Mouse (Mus musculus) G1E (cell line): ENCODE measurements around the gene Speg. TPM values are rescaled to one million over a fixed set of nuclear protein-coding genes. Genes with fewer than 3 reads are reported as not detected.
A peak's percentile ranks its signal among the peaks of the same experiment; 100 is the strongest.

Experiments used
- ATAC-seq: 2 replicates; pipeline ENCODE4 v1.8.0; 2016; ENCODE audit warnings: mild to moderate bottlenecking; ENCODE audit not compliant: insufficient number of reproducible peaks, poor library complexity, low FRiP score, severe bottlenecking; ENCODE audit errors: extremely low read depth
- DNase-seq: peaks from one replicate; pipeline ENCODE4 v3.0.0; 2012; ENCODE audit warnings: low spot score
- H3K27me3 ChIP-seq: 2 replicates; pipeline ENCODE4 v1.6.1; 2012; ENCODE audit warnings: mild to moderate bottlenecking, low read length, inconsistent platforms; ENCODE audit not compliant: insufficient read depth
- H3K36me3 ChIP-seq: replicated peaks from 2 replicates; pipeline ENCODE3; 2012; ENCODE audit warnings: mild to moderate bottlenecking, inconsistent platforms
- H3K4me1 ChIP-seq: 2 replicates; pipeline ENCODE4 v1.6.1; 2012; ENCODE audit warnings: low read depth, low read length, inconsistent platforms, mixed read lengths; ENCODE audit not compliant: insufficient read depth
- H3K4me3 ChIP-seq: 2 replicates; pipeline ENCODE4 v1.5.1; 2012; ENCODE audit warnings: low read depth, mild to moderate bottlenecking, inconsistent platforms, low read length, moderate library complexity, mixed read lengths
- H3K9me3 ChIP-seq: replicated peaks from 2 replicates; pipeline ENCODE4 v1.6.1; 2012; ENCODE audit warnings: inconsistent platforms
- CTCF ChIP-seq: IDR thresholded peaks from 2 replicates; pipeline ENCODE4 v1.5.1; 2012; ENCODE audit warnings: low read depth, low read length, inconsistent platforms, mixed read lengths
- GATA1 ChIP-seq: IDR thresholded peaks from 2 replicates; pipeline ENCODE4 v1.6.1; 2012; ENCODE audit warnings: borderline replicate concordance, low read length, inconsistent platforms, mixed read lengths
- GATA2 ChIP-seq: IDR thresholded peaks from 2 replicates; pipeline ENCODE4 v1.6.1; 2012; ENCODE audit warnings: low read depth, low read length, inconsistent platforms, borderline replicate concordance
- POLR2AphosphoS5 ChIP-seq: IDR thresholded peaks from 2 replicates; pipeline ENCODE4 v1.6.1; 2012; ENCODE audit warnings: low read depth, low read length, inconsistent platforms; ENCODE audit not compliant: insufficient replicate concordance
- TAL1 ChIP-seq: conservative IDR thresholded peaks from 2 replicates; pipeline ENCODE4 v1.6.1; 2012; ENCODE audit warnings: low read depth, low read length, inconsistent platforms, mixed read lengths
- polyA plus RNA-seq: library from polyadenylated mRNA; stranded (reverse); fragments of >175 nt; gene quantifications from 2 replicates; pipeline ENCODE4 v1.2.3, GENCODE M21; 2012
- total RNA-seq, 2 experiments: library from RNA; stranded (forward) in 1 of 2; stranded (reverse) in 1 of 2; fragments of 200-1000 nt in 1 of 2; fragments of >200 nt in 1 of 2; fragmentation: Nextera tagmentation in 1 of 2; gene quantifications; 2 replicates each; pipeline ENCODE4 v1.2.3; 2014 to 2017

Speg gene
- total and polyA plus RNA-seq, 3 experiments, result 1.9 to 10.3 (median 1.9) TPM

- H3K4me1 ChIP-seq, result peaks cover 99% of the 10 kb centered on the region
- peaks cover 36% of the 10 kb centered on the region for H3K27me3 ChIP-seq
- TF ChIP-seq TAL1 (no peak), CTCF (no peak), GATA2 (no peak), GATA1 (no peak), POLR2AphosphoS5 (no peak)
- peak overlapping the region; percentile 69; the same call in 1 of the 2 replicates for H3K4me3 ChIP-seq
- ATAC-seq (no peak), DNase-seq (no peak)
- no peaks in the 10 kb centered on the region for H3K9me3 ChIP-seq
- peaks cover 13% of the 10 kb centered on the region for H3K36me3 ChIP-seq
These were observed 72.9 kb downstream of the Speg start for GRCm38 (mm10) chr1:75448052-75448431.

GRCm38 (mm10) chr1:75448937-75449336 lies 73.8 kb downstream of the Speg start:
- H3K4me1 ChIP-seq, result peaks cover 99% of the 10 kb centered on the region
- ATAC-seq, result no peak
- H3K27me3 ChIP-seq, result peaks cover 45% of the 10 kb centered on the region
- no peaks in the 10 kb centered on the region for H3K9me3 ChIP-seq
- H3K36me3 ChIP-seq, result peaks cover 5% of the 10 kb centered on the region
- no peak for DNase-seq
- TF ChIP-seq POLR2AphosphoS5 (no peak), GATA2 (no peak), CTCF (no peak), GATA1 (no peak), TAL1 (no peak)
- peak overlapping the region; percentile 71 for H3K4me3 ChIP-seq

GRCm38 (mm10) chr1:75449377-75450135 lies 74.5 kb downstream of the Speg start:
- Histone ChIP-seq H3K4me1 (peaks cover 99% of the 10 kb centered on the region), H3K36me3 (peaks cover under 1% of the 10 kb centered on the region), H3K4me3 (peak overlapping the region; percentile 71), H3K9me3 (no peaks in the 10 kb centered on the region), H3K27me3 (peaks cover 50% of the 10 kb centered on the region)
- ATAC-seq (no peak), DNase-seq (no peak)
- TF ChIP-seq GATA2 (no peak), TAL1 (peak; percentile 64)

- Histone ChIP-seq H3K4me1 (peaks cover 98% of the 10 kb centered on the region), H3K36me3 (no peaks in the 10 kb centered on the region), H3K27me3 (peaks cover 58% of the 10 kb centered on the region), H3K4me3 (peak within 1 kb of the TSS; percentile 71), H3K9me3 (no peaks in the 10 kb centered on the region)
- ATAC-seq, result peak; percentile 47
- peak; percentile 88 for DNase-seq
- no peak for TF ChIP-seq CTCF
- no peak for TF ChIP-seq POLR2AphosphoS5
- TF ChIP-seq GATA1, result no peak
- TF ChIP-seq TAL1, result peak; percentile 98
- peak; percentile 71; the same call in 1 of the 2 replicates for TF ChIP-seq GATA2
These were observed 75.4 kb downstream of the Speg start, which contains the start of gene Asic4 for GRCm38 (mm10) chr1:75450314-75451005. TSS of gene Asic4 (plus strand) at chr1:75450436.

GRCm38 (mm10) chr1:75451900-75452299 lies 76.8 kb downstream of the Speg start:
- Histone ChIP-seq H3K4me3 (peak overlapping the region; percentile 71), H3K4me1 (peaks cover 98% of the 10 kb centered on the region), H3K27me3 (peaks cover 69% of the 10 kb centered on the region), H3K9me3 (no peaks in the 10 kb centered on the region), H3K36me3 (no peaks in the 10 kb centered on the region)
- no peak for ATAC-seq
- no peak for TF ChIP-seq GATA1
- no peak for TF ChIP-seq CTCF
- TF ChIP-seq TAL1, result no peak
- no peak for TF ChIP-seq GATA2
- TF ChIP-seq POLR2AphosphoS5, result no peak
- DNase-seq, result no peak

- no peak for TF ChIP-seq TAL1
- TF ChIP-seq GATA1, result no peak
- no peak for TF ChIP-seq GATA2
- no peak for TF ChIP-seq CTCF
- TF ChIP-seq POLR2AphosphoS5, result no peak
- H3K9me3 ChIP-seq, result no peaks in the 10 kb centered on the region
- peaks cover 88% of the 10 kb centered on the region for H3K27me3 ChIP-seq
- DNase-seq (no peak), ATAC-seq (no peak)
- H3K4me1 ChIP-seq, result peaks cover 95% of the 10 kb centered on the region
- no peaks in the 10 kb centered on the region for H3K36me3 ChIP-seq
- H3K4me3 ChIP-seq, result no peak overlapping the region
These were observed 80.3 kb downstream of the Speg start for GRCm38 (mm10) chr1:75455433-75455832.
